Mouse (Mus musculus) spleen, adult 2 months (tissue): ENCODE data around the gene Tulp4.

Experiments used
- CTCF ChIP-seq: fragments of 200-500 bp; IDR thresholded peaks from 2 replicates; pipeline ENCODE4 v1.5.1; 2011; ENCODE audit warnings: mild to moderate bottlenecking, inconsistent platforms; ENCODE audit not compliant: insufficient read depth, insufficient read length, insufficient replicate concordance; ENCODE audit errors: extremely low read depth
- POLR2A ChIP-seq: fragments of 200-500 bp; IDR thresholded peaks from 2 replicates; pipeline ENCODE4 v1.6.1; 2011; ENCODE audit warnings: low read depth, low read length, inconsistent platforms

DNA sequence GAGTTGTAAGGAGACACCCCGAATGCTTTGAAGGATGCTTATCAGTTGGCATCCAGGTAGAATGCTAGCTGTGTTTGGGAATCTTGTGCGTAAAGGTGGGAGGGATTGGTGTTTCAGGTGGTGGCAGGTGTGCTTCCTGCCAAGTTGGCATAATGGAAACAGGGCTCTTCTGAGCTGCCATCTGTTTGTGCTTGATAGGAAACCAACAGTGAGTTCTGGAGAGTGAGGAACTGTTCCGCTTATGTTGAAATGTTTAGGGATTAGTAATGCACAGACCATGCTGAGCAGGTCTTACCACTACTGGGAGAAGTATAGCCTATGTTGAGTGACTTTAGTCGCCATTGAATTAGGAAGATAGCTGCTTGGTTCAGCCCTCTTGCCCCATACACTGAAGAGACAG is 12.6 kb downstream of the Tulp4 start:
- TF ChIP-seq POLR2A (no peak), CTCF (no peak)
